Mouse (Mus musculus): ENCODE measurements at regions not wholly inside any gene's neighbourhood (a gene's known extent, or its start where the extent isn't known, plus 50 kb on each side); places are given as distances from the start of the nearest gene placed in this dataset.

GRCm38 (mm10) chr15:95714408-95714807 lies 58.6 kb upstream of the Dbx2 start:
- H3K36me3 ChIP-seq (replicated peaks) = no peaks in the 10 kb centered on the region
- WGBS = 89% methylated on average over 3 of the region's 3 CpGs
- no peak overlapping the region for H3K4me3 ChIP-seq
- no peak for DNase-seq (ENCODE audit: extremely low spot score, low spot score)
- H3K27ac ChIP-seq = no peak overlapping the region
- no peaks in the 10 kb centered on the region for H3K4me1 ChIP-seq
- H3K9me3 ChIP-seq = peaks cover 12% of the 10 kb centered on the region; the same call in 1 of the 2 replicates
- no peaks in the 10 kb centered on the region for H3K27me3 ChIP-seq (ENCODE audit: poor library complexity, severe bottlenecking)

- Histone ChIP-seq H3K27me3 (ENCODE audit: poor library complexity, severe bottlenecking) (no peaks in the 10 kb centered on the region), H3K4me3 (no peak overlapping the region), H3K36me3 (replicated peaks) (no peaks in the 10 kb centered on the region), H3K9me3 (peaks cover 2% of the 10 kb centered on the region; the same call in 1 of the 2 replicates), H3K27ac (no peak overlapping the region), H3K4me1 (no peaks in the 10 kb centered on the region)
- WGBS = 93% methylated on average over 9 of the region's 9 CpGs
- DNase-seq (ENCODE audit: extremely low spot score, low spot score) = no peak
Observed at GRCm38 (mm10) chr15:95715941-95716340, 60.2 kb upstream of the Dbx2 start.

- 29% methylated on average over 7 of the region's 7 CpGs for WGBS
- no peak for DNase-seq (ENCODE audit: extremely low spot score, low spot score)
- no peak overlapping the region for H3K4me3 ChIP-seq
- H3K9me3 ChIP-seq = peaks cover 6% of the 10 kb centered on the region; the same call in 1 of the 2 replicates
- H3K4me1 ChIP-seq = no peaks in the 10 kb centered on the region
- H3K27me3 ChIP-seq (ENCODE audit: poor library complexity, severe bottlenecking) = no peaks in the 10 kb centered on the region
- H3K27ac ChIP-seq = no peak overlapping the region
- H3K36me3 ChIP-seq (replicated peaks) = no peaks in the 10 kb centered on the region
Observed at GRCm38 (mm10) chr15:95723699-95724098, 66.9 kb upstream of the Ano6 start.

GRCm38 (mm10) chr15:95725866-95726265 lies 64.8 kb upstream of the Ano6 start:
- Histone ChIP-seq H3K36me3 (replicated peaks) (no peaks in the 10 kb centered on the region), H3K27me3 (ENCODE audit: poor library complexity, severe bottlenecking) (no peaks in the 10 kb centered on the region)
- 42% methylated on average over 11 of the region's 11 CpGs for WGBS

GRCm38 (mm10) chr15:95726516-95726915 lies 64.1 kb upstream of the Ano6 start:
- H3K9me3 ChIP-seq = peaks cover 2% of the 10 kb centered on the region; the same call in 1 of the 2 replicates
- no peak for DNase-seq (ENCODE audit: extremely low spot score, low spot score)
- WGBS = 84% methylated on average over 13 of the region's 13 CpGs

More at GRCm38 (mm10) chr15:95725866-95726265, 64.8 kb upstream of the Ano6 start:
- Histone ChIP-seq H3K27ac (no peak overlapping the region), H3K4me1 (no peaks in the 10 kb centered on the region), H3K4me3 (no peak overlapping the region), H3K9me3 (peaks cover 6% of the 10 kb centered on the region; the same call in 1 of the 2 replicates)
- DNase-seq (ENCODE audit: extremely low spot score, low spot score) = peak; percentile 45

GRCm38 (mm10) chr15:95735746-95736145 lies 54.9 kb upstream of the Ano6 start:
- H3K9me3 ChIP-seq = no peaks in the 10 kb centered on the region
- no peak overlapping the region for H3K27ac ChIP-seq
- no peaks in the 10 kb centered on the region for H3K36me3 ChIP-seq (replicated peaks)
- 74% methylated on average over 1 of the region's 1 CpGs for whole genome bisulfite sequencing
- H3K27me3 ChIP-seq (ENCODE audit: poor library complexity, severe bottlenecking) = no peaks in the 10 kb centered on the region
- DNase-seq (ENCODE audit: extremely low spot score, low spot score) = no peak
- no peak overlapping the region for H3K4me3 ChIP-seq
- peaks cover 5% of the 10 kb centered on the region for H3K4me1 ChIP-seq

More at GRCm38 (mm10) chr15:95726516-95726915, 64.1 kb upstream of the Ano6 start:
- H3K36me3 ChIP-seq (replicated peaks) = no peaks in the 10 kb centered on the region
- no peaks in the 10 kb centered on the region for H3K4me1 ChIP-seq
- no peak overlapping the region for H3K27ac ChIP-seq
- H3K4me3 ChIP-seq = no peak overlapping the region
- H3K27me3 ChIP-seq (ENCODE audit: poor library complexity, severe bottlenecking) = no peaks in the 10 kb centered on the region
